Mouse (Mus musculus): ENCODE data around the gene Trim63.

DNA sequence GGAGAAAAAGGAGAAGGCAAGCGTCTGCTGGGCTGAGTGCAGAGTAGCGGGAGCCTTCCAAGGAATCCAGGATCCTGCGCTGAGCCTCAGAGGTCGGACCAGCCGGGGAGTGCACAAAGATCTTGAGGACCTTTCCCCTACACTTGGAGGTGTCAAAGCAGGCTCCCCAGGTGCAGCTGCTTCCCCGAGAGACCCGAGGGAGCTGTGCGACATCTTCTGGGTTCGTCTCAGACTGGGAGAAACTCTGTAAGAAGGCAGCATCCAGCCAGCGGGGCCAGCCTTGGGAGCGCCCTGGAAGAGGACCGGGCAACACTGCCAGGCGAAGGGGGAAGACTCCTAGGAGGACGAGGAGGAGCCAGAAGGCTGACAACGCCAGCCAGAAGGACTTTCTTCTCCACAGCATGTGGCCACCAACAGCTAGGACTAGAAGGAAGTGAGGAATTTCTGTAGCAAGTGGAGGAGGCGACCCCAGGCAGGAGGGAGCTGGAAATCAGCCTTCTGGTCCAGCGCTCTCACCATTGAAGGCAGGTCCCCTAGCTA lies 56.5 kb downstream of the Trim63 start:
- TF ChIP-seq POLR2A (IDR thresholded peaks at IDR 0.05; ENCODE audit: low read depth, low read length) (no peak), CTCF (IDR thresholded peaks at IDR 0.05; ENCODE audit: extremely low read depth, insufficient read depth, insufficient read length, insufficient replicate concordance) (no peak)

All from spleen, adult 2 months (tissue).